Mouse (Mus musculus): ENCODE results near the gene Sept1.
"Not testable (repeated sequence)": the region's sequence is repeated elsewhere in the genome, so short reads cannot be mapped to it uniquely, and the experiment has no call there.

Gene Sept1

DNA sequence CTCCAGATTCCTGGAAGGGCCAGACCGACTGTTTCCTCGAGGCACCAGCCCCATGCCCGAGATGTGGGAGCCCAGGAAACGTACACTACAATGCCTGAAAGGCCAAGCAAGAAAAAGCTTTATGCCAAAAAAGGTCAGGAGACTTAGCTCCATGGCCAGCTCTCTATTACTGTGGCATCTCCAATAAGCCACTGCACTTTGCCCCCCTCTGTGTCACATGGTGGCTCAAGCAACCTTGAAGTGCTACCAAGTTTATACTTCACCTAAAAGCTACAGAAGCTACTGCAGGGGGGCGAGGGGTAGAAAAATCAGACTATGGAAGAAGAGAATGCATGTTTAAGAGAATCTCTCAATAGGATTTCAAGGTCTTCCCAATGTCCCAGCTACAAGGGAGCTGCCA, 39.9 kb downstream of the Sept1 start:
- peak; percentile 10 for DNase-seq

DNA sequence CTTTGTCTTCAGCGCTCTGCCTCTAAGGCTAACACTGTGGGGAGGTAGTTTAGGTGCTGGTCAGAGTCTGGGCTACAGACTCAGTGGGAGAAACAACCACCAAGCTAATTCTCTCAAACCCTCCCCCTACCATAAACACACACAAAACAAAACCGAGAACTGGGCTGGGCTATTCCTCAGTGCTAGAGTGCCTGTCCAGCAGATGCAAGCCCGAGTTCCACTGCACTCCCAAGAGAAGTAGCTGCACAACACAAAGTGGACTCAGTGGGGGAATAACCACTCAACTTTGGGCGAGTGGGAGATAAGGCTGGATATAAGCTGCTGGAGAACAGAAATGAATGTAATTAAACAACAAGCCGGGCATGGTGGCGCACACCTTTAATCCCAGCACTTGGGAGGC, 42.3 kb downstream of the Sept1 start:
- no peak for DNase-seq

DNA sequence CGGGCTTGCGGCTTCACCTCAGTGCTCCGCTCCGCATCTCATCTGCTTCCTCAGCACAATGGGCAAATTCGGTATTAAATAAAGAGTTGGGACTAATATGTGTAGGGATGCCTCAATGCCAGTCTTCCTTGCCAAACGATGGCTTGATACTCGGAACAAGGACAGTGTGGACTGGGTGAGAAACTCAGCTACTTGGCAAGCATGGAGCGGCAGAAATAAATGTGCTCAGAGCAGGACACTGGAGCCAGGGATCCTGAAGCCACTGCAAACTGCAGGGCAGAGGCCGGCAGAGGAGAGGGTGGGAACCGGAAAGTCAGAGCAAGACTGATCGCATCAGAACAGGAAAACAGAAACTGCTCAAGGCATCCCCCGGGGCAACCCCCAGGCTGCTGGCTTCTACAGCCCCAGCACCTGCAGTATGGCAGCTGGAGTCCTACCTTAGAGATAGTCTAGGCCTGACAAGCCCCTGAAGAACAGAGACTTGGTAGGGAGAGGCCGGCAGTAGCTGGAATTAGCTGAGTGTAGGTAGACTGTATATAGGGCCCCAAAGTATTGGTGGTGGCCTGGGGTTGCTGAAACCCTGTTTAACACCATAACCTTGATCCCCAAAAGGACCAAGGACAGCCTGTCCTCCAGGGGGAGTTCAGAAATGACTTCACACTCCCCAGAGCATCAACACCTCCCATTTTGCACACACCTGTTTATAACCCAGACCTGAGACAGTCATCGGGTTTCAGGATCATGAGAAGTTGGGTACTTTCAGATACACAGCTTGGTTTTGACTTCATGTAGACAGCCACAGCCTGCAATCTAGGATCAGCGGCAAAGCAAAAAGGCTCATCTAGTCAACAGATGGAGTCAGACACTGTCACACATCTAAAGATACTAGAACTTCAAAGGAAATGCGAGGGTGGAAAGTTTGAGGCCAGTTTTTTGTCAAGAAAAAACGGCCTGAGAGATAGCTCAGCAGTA, 44.3 kb downstream of the Sept1 start:
- no peak for DNase-seq

DNA sequence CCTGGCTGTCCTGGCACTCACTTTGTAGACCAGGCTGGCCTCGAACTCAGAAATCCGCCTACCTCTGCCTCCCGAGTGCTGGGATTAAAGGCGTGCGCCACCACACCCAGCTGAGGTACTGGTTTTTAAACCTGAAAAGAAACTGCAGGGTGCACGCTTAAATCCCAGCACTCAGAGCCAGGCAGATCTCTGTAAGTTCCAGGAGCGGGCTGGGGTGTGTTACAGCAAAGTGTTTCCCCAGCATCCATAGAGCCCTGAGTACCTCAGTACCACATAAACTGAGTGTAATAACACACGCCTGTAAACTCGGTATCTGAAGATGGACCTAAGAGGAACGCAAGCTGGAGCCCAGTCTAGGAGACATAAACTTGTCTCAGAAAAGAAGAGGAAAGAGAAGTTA, 45.6 kb downstream of the Sept1 start:
- DNase-seq = no peak

DNA sequence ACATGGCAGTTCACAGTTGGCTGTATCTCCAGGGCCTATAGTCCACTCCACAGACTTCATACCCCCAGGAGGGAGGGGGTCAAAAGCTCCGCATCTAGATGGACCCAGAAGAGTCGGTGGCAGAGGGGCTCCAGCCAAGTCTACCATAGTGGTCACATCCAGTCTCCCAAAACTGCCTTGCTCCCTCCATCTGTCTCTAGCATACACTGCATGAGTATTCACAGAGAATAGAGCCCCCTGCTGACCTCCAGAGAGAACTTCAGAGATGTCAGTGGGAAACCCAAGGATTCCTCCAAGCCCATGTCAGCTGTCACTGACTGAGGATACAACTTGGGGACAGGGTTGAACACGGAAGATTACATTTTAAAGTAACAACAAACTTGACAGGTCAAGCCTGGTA, 47.3 kb downstream of the Sept1 start:
- no peak for DNase-seq

DNA sequence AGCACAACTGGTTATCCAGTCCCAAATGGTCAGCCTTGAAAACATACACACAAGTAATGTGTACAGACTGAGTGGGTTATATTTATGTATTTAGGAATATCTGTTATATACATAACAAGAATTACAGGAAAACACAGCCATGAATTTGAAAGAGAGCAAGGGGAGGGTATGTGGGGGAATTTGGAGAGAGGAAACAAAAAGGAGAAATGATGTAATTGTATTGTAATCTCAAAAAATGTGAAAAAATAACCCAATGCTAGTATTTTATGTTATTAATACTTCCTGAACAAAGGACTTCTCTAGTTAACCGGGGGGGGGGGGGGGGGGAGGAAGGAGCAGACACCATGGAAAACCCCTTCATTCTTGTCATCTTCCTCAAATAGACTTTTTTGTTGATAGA, 48.2 kb downstream of the Sept1 start:
- no peak for DNase-seq

DNA sequence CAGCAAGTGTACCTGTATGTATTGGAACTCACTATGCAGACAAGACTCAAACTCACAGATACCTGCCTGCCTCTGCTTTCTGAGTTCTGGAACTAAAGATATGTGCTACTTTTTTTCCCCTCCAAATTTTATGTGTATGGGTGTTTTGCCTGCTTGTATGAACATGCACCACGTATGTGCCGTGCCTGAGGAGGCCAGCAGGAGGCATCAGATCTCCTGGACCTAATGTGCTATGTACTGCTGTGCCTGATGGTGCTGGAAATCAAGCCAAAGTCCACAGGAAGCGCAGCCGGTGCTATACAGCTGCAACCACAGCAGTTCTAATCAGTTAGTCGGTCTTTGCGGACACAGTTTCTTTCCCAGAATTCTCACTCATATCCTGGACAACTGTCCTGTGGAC, 49.1 kb downstream of the Sept1 start:
- no peak for DNase-seq

DNA sequence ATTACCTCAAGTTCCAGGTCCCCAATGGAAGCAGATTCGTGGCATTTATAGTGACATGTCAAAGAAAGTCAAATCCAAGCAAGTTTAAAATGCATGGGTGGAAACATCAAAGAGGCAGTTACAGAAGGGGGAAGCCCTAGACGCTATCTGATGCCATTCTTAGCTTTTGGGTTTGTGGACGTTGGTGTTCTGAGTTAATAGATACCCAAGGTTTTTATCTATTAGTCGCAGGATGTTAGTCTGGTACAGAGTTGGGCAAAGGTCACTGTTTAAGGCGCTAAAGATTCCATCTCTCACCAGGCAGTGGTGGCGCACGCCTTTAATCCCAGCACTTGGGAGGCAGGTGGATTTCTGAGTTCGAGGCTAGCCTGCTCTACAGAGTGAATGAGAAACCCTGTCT, 49.6 kb downstream of the Sept1 start:
- no peak for DNase-seq

DNA sequence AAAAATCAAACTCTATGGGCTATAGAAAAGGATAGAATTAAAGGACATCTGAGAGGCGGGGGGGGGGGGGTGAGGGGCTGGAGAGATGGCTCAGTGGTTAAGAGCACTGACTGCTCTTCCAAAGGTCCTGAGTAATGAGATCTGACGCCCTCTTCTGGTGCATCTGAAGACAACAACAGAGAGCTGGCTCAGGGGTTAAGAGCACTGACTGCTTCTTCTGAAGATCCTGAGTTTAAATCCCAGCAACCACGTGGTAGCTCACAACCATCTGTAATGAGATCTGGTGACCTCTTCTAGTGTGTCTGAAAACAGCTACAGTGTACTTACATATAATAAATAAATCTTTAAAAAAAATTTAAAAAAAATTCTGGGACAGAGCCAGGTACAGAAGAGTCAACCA, 51.2 kb downstream of the Sept1 start:
- DNase-seq = not testable (repeated sequence)

DNA sequence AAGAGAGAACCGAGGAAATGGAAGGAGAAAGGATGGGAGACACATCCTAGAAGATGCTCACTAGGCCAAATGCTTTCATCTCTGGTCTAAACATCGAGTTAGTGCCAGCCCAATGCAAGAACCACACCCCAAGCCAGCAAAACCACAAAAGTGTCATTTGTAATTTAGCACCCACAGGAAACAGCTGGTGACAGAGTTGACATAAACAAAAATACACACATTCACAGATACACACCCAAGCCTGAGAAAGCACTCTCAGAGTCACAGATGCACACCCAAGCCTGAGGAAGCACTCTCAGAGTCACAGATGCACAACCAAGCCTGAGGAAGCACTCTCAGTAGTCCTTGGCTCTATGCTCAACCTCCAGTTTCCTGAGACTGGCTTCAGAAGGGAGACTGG, 52.1 kb downstream of the Sept1 start:
- DNase-seq = no peak

DNA sequence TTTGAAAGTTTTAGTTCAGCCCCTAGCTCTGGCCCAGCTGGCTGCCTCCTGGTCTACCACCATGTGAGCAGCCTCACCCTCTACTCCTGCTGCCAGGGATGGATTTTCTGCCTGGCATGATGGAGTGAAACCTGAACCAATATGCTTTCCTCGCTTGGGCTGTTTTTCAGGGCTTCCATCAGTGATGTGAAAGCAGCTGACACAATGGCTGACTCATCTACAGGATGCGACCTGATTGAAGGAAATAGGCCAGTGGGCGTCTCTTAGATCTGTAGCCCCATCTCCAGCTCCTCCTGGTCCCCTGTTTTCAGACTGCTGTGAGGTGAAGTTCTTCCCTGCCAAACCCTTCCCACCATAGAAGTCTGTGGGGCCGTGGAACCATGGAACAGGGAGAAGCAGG, 56.0 kb downstream of the Sept1 start:
- no peak for DNase-seq

DNA sequence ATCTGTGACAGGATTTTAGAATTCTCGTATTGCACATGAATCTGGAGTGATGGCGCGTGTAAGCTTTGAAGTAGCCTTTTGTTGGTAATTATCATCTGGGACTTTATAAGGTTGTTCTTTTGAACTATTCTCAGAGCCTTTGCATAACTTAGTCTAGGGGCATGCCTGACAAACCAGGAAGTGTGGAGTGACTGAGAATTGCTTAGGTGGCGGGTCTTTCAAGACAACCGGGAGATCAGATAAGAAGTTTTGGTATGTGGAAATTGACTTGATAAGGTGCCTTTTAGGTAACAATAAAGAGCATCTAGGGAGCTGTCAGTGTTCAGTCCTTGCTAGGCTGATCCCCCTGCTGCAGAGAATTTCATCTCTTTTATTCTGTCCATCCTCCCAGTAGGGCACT, 66.4 kb downstream of the Sept1 start:
- no peak for DNase-seq

DNA sequence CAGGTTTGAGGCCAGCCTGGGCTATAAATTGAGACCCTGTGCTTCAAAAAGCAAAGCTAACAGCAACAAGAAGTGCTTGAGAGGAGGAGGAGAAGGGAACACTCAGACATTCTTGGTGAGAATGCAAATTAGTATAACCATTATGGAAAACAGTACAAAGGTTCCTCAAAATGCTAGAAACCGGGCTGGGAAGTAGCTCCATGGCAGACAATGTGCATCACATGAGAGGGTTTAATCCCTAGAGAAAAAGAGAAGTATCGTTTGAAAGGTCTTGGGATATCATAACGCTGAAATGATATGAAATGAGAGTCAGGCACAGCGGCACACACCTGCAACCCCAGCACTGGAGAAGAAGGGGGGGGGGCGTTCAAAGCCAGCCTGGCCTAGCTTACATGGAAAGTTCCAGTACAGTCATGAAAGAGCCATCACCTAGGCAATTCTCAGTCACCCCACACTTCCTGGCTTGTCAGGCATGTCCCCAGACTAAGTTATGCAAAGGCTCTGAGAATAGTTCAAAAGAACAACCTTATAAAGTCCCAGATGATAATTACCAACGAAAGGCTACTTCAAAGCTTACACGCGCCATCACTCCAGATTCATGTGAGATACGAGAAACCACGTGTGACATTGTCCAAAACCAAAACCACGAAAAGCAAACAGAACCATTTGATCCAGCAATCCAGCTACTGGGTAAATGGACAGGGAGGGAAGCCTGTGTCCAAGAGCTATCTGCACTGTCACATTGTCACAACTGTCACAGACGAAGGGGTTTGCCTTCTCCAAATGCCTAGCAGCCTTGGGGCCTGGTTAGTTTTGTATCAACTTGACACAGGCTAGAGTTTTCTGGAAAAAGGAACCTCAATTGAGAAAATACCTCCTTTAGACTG, 67.1 kb downstream of the Sept1 start:
- DNase-seq = no peak

All from cerebellum, adult 9-10 months (tissue).